Mouse (Mus musculus): ENCODE data around the gene Acot7. TPM values are rescaled to one million over a fixed set of nuclear protein-coding genes. Genes with fewer than 3 reads are reported as not detected.

Acot7 gene
- polyA plus RNA-seq, 1 experiment = 15.4 TPM

GRCm38 (mm10) chr4:152247195-152247594 lies 69.3 kb downstream of the Acot7 start:
- H3K27ac ChIP-seq (ENCODE audit: insufficient read depth, low read length) = no peak overlapping the region
- H3K27me3 ChIP-seq (ENCODE audit: control insufficient read depth, insufficient read depth, low read length) = no peaks in the 10 kb centered on the region
- H3K4me1 ChIP-seq (ENCODE audit: control insufficient read depth, insufficient read depth, insufficient read length) = no peaks in the 10 kb centered on the region
- 47% methylated on average over 3 of the region's 3 CpGs for WGBS
- H3K36me3 ChIP-seq (ENCODE audit: control insufficient read depth, insufficient read depth, low read length) = no peaks in the 10 kb centered on the region
- no peak for DNase-seq (ENCODE audit: low read depth in 1 of 2, low spot score in 2 of 2)
- TF ChIP-seq CTCF (IDR thresholded peaks at IDR 0.05; ENCODE audit: extremely low read depth, insufficient read depth, insufficient read length, insufficient replicate concordance) (no peak), POLR2A (IDR thresholded peaks at IDR 0.05; ENCODE audit: low read depth, low read length) (no peak)
- H3K4me3 ChIP-seq (ENCODE audit: extremely low read depth, insufficient read depth, insufficient read length) = no peak overlapping the region

- H3K27me3 ChIP-seq (ENCODE audit: control insufficient read depth, insufficient read depth, low read length) = no peaks in the 10 kb centered on the region
- 91% methylated on average over 6 of the region's 6 CpGs for WGBS
- no peak for DNase-seq (ENCODE audit: low read depth in 1 of 2, low spot score in 2 of 2)
- H3K4me3 ChIP-seq (ENCODE audit: extremely low read depth, insufficient read depth, insufficient read length) = no peak overlapping the region
- H3K36me3 ChIP-seq (ENCODE audit: control insufficient read depth, insufficient read depth, low read length) = no peaks in the 10 kb centered on the region
- no peaks in the 10 kb centered on the region for H3K4me1 ChIP-seq (ENCODE audit: control insufficient read depth, insufficient read depth, insufficient read length)
- TF ChIP-seq CTCF (IDR thresholded peaks at IDR 0.05; ENCODE audit: extremely low read depth, insufficient read depth, insufficient read length, insufficient replicate concordance) (no peak), POLR2A (IDR thresholded peaks at IDR 0.05; ENCODE audit: low read depth, low read length) (no peak)
- no peak overlapping the region for H3K27ac ChIP-seq (ENCODE audit: insufficient read depth, low read length)
Observed at GRCm38 (mm10) chr4:152250615-152251014, 72.7 kb downstream of the Acot7 start.

DNA sequence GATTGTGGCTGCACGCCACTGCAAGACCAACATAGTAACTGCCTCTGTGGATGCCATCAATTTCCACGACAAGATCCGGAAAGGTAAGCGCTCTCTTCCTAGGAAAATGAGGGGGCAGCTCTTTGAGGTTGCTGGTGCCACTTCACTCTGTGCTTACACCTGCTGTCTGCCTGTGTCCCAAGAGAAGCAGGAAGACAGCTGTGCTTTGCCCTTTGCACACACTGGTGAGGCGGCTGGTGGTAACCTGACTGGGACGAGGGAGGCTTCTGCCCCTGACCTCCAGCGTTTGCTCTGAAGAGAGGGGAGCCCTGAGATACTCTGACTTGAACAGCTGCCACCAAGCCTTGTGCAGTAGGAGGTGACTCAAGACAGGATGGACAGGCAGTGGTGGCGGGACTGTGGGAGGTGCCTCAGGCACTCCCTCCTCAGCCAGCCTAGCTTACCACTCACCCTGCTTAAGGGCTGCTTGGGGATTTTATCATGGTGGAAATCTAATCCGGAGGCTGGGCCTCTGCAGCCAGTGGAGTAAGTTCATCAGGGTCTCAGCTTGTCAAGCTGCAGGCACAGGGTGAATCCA lies 75.3 kb downstream of the Acot7 start:
- 87% methylated on average over 9 of the region's 9 CpGs for WGBS
- DNase-seq (ENCODE audit: low read depth in 1 of 2, low spot score in 2 of 2) = no peak
- no peaks in the 10 kb centered on the region for H3K36me3 ChIP-seq (ENCODE audit: control insufficient read depth, insufficient read depth, low read length)

DNA sequence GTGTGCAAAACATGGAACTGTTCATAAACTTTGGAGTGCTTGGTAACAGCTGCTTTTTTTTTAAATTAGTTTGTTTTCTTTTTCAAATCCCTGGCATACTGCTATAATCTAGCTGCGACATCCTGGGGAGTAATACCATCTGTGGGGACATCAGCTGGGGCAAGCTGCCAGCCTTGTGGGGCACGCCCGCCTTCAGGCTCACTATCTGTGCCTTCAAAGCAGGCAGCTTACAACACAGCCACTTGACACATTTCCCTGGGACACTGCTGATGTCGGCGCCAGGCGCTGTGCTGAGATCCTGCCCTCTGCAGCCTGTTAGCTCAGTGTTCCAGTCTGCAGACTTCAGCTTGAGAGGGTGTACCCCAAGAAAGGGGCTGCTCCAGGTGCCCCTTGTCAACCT lies 79.1 kb downstream of the Acot7 start:
- WGBS = 68% methylated on average over 6 of the region's 6 CpGs
- H3K27ac ChIP-seq (ENCODE audit: insufficient read depth, low read length) = no peak overlapping the region
- H3K4me3 ChIP-seq (ENCODE audit: extremely low read depth, insufficient read depth, insufficient read length) = no peak overlapping the region
- DNase-seq (ENCODE audit: low read depth in 1 of 2, low spot score in 2 of 2) = no peak
- TF ChIP-seq CTCF (IDR thresholded peaks at IDR 0.05; ENCODE audit: extremely low read depth, insufficient read depth, insufficient read length, insufficient replicate concordance) = no peak
- no peak for TF ChIP-seq POLR2A (IDR thresholded peaks at IDR 0.05; ENCODE audit: low read depth, low read length)
- H3K27me3 ChIP-seq (ENCODE audit: control insufficient read depth, insufficient read depth, low read length) = no peaks in the 10 kb centered on the region
- H3K4me1 ChIP-seq (ENCODE audit: control insufficient read depth, insufficient read depth, insufficient read length) = no peaks in the 10 kb centered on the region
- no peaks in the 10 kb centered on the region for H3K36me3 ChIP-seq (ENCODE audit: control insufficient read depth, insufficient read depth, low read length)

More for the DNA sequence above, 75.3 kb downstream of the Acot7 start:
- no peak overlapping the region for H3K4me3 ChIP-seq (ENCODE audit: extremely low read depth, insufficient read depth, insufficient read length)
- H3K27ac ChIP-seq (ENCODE audit: insufficient read depth, low read length) = no peak overlapping the region
- H3K4me1 ChIP-seq (ENCODE audit: control insufficient read depth, insufficient read depth, insufficient read length) = no peaks in the 10 kb centered on the region
- TF ChIP-seq CTCF (IDR thresholded peaks at IDR 0.05; ENCODE audit: extremely low read depth, insufficient read depth, insufficient read length, insufficient replicate concordance) (no peak), POLR2A (IDR thresholded peaks at IDR 0.05; ENCODE audit: low read depth, low read length) (no peak)
- no peaks in the 10 kb centered on the region for H3K27me3 ChIP-seq (ENCODE audit: control insufficient read depth, insufficient read depth, low read length)

- WGBS = 90% methylated on average over 8 of the region's 8 CpGs
- Histone ChIP-seq H3K4me3 (ENCODE audit: extremely low read depth, insufficient read depth, insufficient read length) (no peak overlapping the region), H3K27me3 (ENCODE audit: control insufficient read depth, insufficient read depth, low read length) (no peaks in the 10 kb centered on the region), H3K27ac (ENCODE audit: insufficient read depth, low read length) (no peak overlapping the region), H3K4me1 (ENCODE audit: control insufficient read depth, insufficient read depth, insufficient read length) (no peaks in the 10 kb centered on the region), H3K36me3 (ENCODE audit: control insufficient read depth, insufficient read depth, low read length) (no peaks in the 10 kb centered on the region)
- TF ChIP-seq CTCF (IDR thresholded peaks at IDR 0.05; ENCODE audit: extremely low read depth, insufficient read depth, insufficient read length, insufficient replicate concordance) (no peak), POLR2A (IDR thresholded peaks at IDR 0.05; ENCODE audit: low read depth, low read length) (no peak)
- no peak for DNase-seq (ENCODE audit: low read depth in 1 of 2, low spot score in 2 of 2)
Observed at GRCm38 (mm10) chr4:152260451-152260850, 82.5 kb downstream of the Acot7 start.

- no peak for DNase-seq (ENCODE audit: low read depth in 1 of 2, low spot score in 2 of 2)
- no peaks in the 10 kb centered on the region for H3K4me1 ChIP-seq (ENCODE audit: control insufficient read depth, insufficient read depth, insufficient read length)
- H3K36me3 ChIP-seq (ENCODE audit: control insufficient read depth, insufficient read depth, low read length) = no peaks in the 10 kb centered on the region
- H3K4me3 ChIP-seq (ENCODE audit: extremely low read depth, insufficient read depth, insufficient read length) = no peak overlapping the region
- H3K27me3 ChIP-seq (ENCODE audit: control insufficient read depth, insufficient read depth, low read length) = no peaks in the 10 kb centered on the region
- TF ChIP-seq CTCF (IDR thresholded peaks at IDR 0.05; ENCODE audit: extremely low read depth, insufficient read depth, insufficient read length, insufficient replicate concordance) = no peak
- TF ChIP-seq POLR2A (IDR thresholded peaks at IDR 0.05; ENCODE audit: low read depth, low read length) = no peak
- 75% methylated on average over 9 of the region's 9 CpGs for WGBS
- H3K27ac ChIP-seq (ENCODE audit: insufficient read depth, low read length) = no peak overlapping the region
Observed at GRCm38 (mm10) chr4:152262187-152262586, 84.3 kb downstream of the Acot7 start.

DNA sequence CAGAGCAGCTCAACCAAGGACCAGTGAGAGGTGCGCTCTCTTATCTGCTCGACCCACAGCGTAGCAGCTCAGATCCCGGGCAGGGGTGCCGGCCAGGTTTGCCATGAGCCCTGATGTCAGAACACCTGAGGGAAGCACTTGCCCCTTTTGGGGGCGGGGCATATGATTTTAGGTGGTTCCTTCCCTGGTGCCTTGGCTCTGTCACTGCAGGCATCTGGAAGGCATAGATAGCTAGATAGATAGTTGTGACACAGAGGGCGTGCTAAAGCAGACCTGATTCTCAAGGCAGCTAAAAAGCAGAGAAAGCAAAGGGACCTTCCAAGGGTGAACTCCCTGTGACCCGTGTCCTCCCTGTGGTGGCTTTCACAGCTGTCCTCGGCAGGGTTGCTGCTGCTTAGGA lies 85.2 kb downstream of the Acot7 start:
- Histone ChIP-seq H3K4me3 (ENCODE audit: extremely low read depth, insufficient read depth, insufficient read length) (no peak overlapping the region), H3K36me3 (ENCODE audit: control insufficient read depth, insufficient read depth, low read length) (no peaks in the 10 kb centered on the region), H3K27me3 (ENCODE audit: control insufficient read depth, insufficient read depth, low read length) (no peaks in the 10 kb centered on the region), H3K27ac (ENCODE audit: insufficient read depth, low read length) (no peak overlapping the region), H3K4me1 (ENCODE audit: control insufficient read depth, insufficient read depth, insufficient read length) (no peaks in the 10 kb centered on the region)
- WGBS = 85% methylated on average over 9 of the region's 9 CpGs
- no peak for DNase-seq (ENCODE audit: low read depth in 1 of 2, low spot score in 2 of 2)
- no peak for TF ChIP-seq POLR2A (IDR thresholded peaks at IDR 0.05; ENCODE audit: low read depth, low read length)
- no peak for TF ChIP-seq CTCF (IDR thresholded peaks at IDR 0.05; ENCODE audit: extremely low read depth, insufficient read depth, insufficient read length, insufficient replicate concordance)
